Mouse (Mus musculus) ES-E14 (cell line): ENCODE measurements at regions not wholly inside any gene's neighbourhood (a gene's known extent, or its start where the extent isn't known, plus 50 kb on each side); places are given as distances from the start of the nearest gene placed in this dataset.
A peak's percentile ranks its signal among the peaks of the same experiment; 100 is the strongest.

Experiments used
- DNase-seq: peaks from one replicate; pipeline ENCODE4 v3.0.0-alpha.2; 2013; ENCODE audit warnings: low read depth, low spot score
- H3K27ac ChIP-seq: 2 replicates; pipeline ENCODE4 v1.5.1; 2012; ENCODE audit warnings: low read depth, mild to moderate bottlenecking, low read length, moderate library complexity, mixed read lengths; ENCODE audit not compliant: poor library complexity, insufficient read depth, severe bottlenecking
- H3K36me3 ChIP-seq: 2 replicates; pipeline ENCODE4 v1.6.1; 2012; ENCODE audit warnings: mild to moderate bottlenecking, low read length, moderate library complexity, mixed read lengths; ENCODE audit not compliant: control insufficient read depth, poor library complexity, insufficient read depth, severe bottlenecking
- H3K4me1 ChIP-seq, 2 experiments: fragments of 150-350 bp in 1 of 2; sonication (generic) in 1 of 2; 2 replicates each; pipeline ENCODE4 v1.6.1; 2012; ENCODE audit warnings: low read length in 2 of 2, mild to moderate bottlenecking in 1 of 2, mixed read lengths in 1 of 2; ENCODE audit not compliant: control insufficient read depth in 2 of 2, insufficient read depth in 2 of 2, poor library complexity in 1 of 2
- H3K4me3 ChIP-seq, 2 experiments: fragments of 150-350 bp in 1 of 2; sonication (generic) in 1 of 2; 2 replicates each; pipeline ENCODE4 v1.5.1; 2012; ENCODE audit warnings: low read length in 2 of 2, low read depth in 1 of 2, mild to moderate bottlenecking in 1 of 2, mixed read lengths in 1 of 2; ENCODE audit not compliant: insufficient read depth in 1 of 2, poor library complexity in 1 of 2, severe bottlenecking in 1 of 2
- H3K9ac ChIP-seq: 2 replicates; pipeline ENCODE4 v1.6.1; 2012; ENCODE audit warnings: low read depth, mild to moderate bottlenecking, low read length, mixed read lengths; ENCODE audit not compliant: poor library complexity, insufficient read depth, severe bottlenecking
- H3K9me3 ChIP-seq: fragments of 150-350 bp; sonication (generic); 2 replicates; pipeline ENCODE4 v1.6.1; 2012; ENCODE audit warnings: low read depth, mild to moderate bottlenecking, low read length; ENCODE audit not compliant: control insufficient read depth, insufficient read depth
- CHD2 ChIP-seq: IDR thresholded peaks from 2 replicates; pipeline ENCODE4 v1.6.1; 2014; ENCODE audit warnings: mild to moderate bottlenecking, low read depth, low read length, inconsistent platforms
- HCFC1 ChIP-seq: IDR thresholded peaks from 2 replicates; pipeline ENCODE4 v1.6.1; 2012; ENCODE audit warnings: low read length, inconsistent platforms, borderline replicate concordance; ENCODE audit not compliant: insufficient read depth
- MAFK ChIP-seq: IDR thresholded peaks from 2 replicates; pipeline ENCODE4 v1.6.1; 2014; ENCODE audit warnings: mild to moderate bottlenecking, low read depth, low read length, inconsistent platforms; ENCODE audit not compliant: insufficient read depth
- ZC3H11A ChIP-seq: IDR thresholded peaks from 2 replicates; pipeline ENCODE4 v1.6.1; 2012; ENCODE audit warnings: low read depth, mild to moderate bottlenecking, inconsistent platforms, low read length, borderline replicate concordance
- ZNF384 ChIP-seq: IDR thresholded peaks from 2 replicates; pipeline ENCODE4 v1.6.1; 2012; ENCODE audit warnings: low read depth, low read length, inconsistent platforms
- in situ Hi-C, 2 experiments: fragments of 600-800 bp; cut with MboI; formaldehyde crosslinking; loops; one replicate each; pipeline ENCODE4 v1.15.1; 2025; ENCODE audit warnings: low sequenced_read_pairs in 2 of 2, inconsistent platforms in 1 of 2; ENCODE audit not compliant: unreplicated experiment in 2 of 2

- H3K27ac ChIP-seq, result no peak overlapping the region
- no peak overlapping the region for H3K4me3 ChIP-seq
- H3K9ac ChIP-seq, result no peak overlapping the region
- H3K4me1 ChIP-seq, result no peaks in the 10 kb centered on the region
- no peaks in the 10 kb centered on the region for H3K9me3 ChIP-seq
- no peaks in the 10 kb centered on the region for H3K36me3 ChIP-seq
- TF ChIP-seq ZC3H11A, result no peak
- TF ChIP-seq HCFC1, result no peak
- no peak for TF ChIP-seq MAFK
- no peak for TF ChIP-seq ZNF384
- no peak for TF ChIP-seq CHD2
- in situ Hi-C loops, result no loop called here
- DNase-seq, result peak; percentile 8
Measured at GRCm38 (mm10) chr3:128186278-128186677, 290.2 kb upstream of the Fam241a start.

GRCm38 (mm10) chr3:128181221-128181908 lies 285.2 kb upstream of the Fam241a start:
- H3K27ac ChIP-seq, result no peak overlapping the region
- no peak for TF ChIP-seq CHD2
- H3K4me1 ChIP-seq, result no peaks in the 10 kb centered on the region
- H3K4me3 ChIP-seq, result no peak overlapping the region
- DNase-seq, result no peak
- in situ Hi-C loops, result no loop called here
- H3K9me3 ChIP-seq, result no peaks in the 10 kb centered on the region
- no peak overlapping the region for H3K9ac ChIP-seq
- no peaks in the 10 kb centered on the region for H3K36me3 ChIP-seq

DNA sequence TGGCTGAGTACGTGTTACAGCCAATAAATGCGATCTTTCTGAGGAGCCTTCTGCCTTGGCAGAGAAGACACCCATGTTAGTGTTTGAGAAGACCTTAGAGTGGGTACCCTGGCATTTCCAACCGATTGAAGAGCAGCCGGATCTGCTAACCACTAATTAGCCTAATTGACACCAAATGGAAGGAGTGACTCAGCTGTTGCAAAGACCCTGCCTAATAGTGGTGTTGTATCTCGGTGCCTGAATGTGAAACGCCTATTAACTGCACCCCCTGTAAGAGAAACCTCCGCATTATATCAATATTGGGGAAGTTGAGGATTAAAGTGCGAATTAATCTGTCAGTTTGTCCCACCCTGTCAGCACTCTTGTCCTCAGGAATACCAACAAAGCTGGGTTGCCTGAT lies 253.1 kb upstream of the Fam241a start:
- DNase-seq, result no peak
- no peak overlapping the region for H3K4me3 ChIP-seq
- in situ Hi-C loops, result no loop called here

DNA sequence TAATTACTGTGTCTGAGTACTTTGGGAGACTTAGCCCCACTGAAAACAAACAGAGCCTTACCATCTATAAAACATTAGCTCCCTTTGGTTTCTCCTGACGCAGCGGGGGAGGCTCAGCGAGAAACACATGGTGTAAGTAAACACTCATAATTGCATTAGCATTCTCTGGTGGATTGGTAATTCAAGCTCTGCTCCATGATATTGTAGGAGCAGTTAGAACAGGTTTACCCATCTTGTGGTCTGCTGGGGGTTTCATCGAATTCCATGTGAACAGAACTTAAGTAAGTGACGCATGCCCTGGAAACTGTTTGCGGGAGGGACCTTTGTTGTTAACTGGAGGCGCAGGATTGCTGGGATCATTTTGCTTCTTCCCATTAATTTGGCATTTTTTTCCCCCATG lies 249.2 kb upstream of the Fam241a start:
- no peak for DNase-seq
- no peaks in the 10 kb centered on the region for H3K9me3 ChIP-seq
- no peaks in the 10 kb centered on the region for H3K36me3 ChIP-seq
- H3K9ac ChIP-seq, result no peak overlapping the region
- in situ Hi-C loops, result no loop called here
- no peak overlapping the region for H3K4me3 ChIP-seq
- no peaks in the 10 kb centered on the region for H3K4me1 ChIP-seq
- no peak overlapping the region for H3K27ac ChIP-seq
- TF ChIP-seq MAFK (no peak), ZNF384 (no peak), CHD2 (no peak)

More for the DNA sequence above, 253.1 kb upstream of the Fam241a start:
- no peaks in the 10 kb centered on the region for H3K9me3 ChIP-seq
- H3K36me3 ChIP-seq, result no peaks in the 10 kb centered on the region
- no peak overlapping the region for H3K27ac ChIP-seq
- no peaks in the 10 kb centered on the region for H3K4me1 ChIP-seq
- H3K9ac ChIP-seq, result no peak overlapping the region
- TF ChIP-seq HCFC1, result no peak
- no peak for TF ChIP-seq CHD2
- no peak for TF ChIP-seq ZC3H11A
- TF ChIP-seq MAFK, result no peak

GRCm38 (mm10) chr3:128127836-128128235 lies 231.7 kb upstream of the Fam241a start:
- TF ChIP-seq CHD2 (no peak), ZC3H11A (no peak), MAFK (no peak), HCFC1 (no peak), ZNF384 (no peak)
- Histone ChIP-seq H3K27ac (no peak overlapping the region), H3K9ac (no peak overlapping the region), H3K9me3 (no peaks in the 10 kb centered on the region), H3K36me3 (no peaks in the 10 kb centered on the region), H3K4me3 (no peak overlapping the region), H3K4me1 (no peaks in the 10 kb centered on the region)
- in situ Hi-C loops, result no loop called here
- no peak for DNase-seq
